Mouse (Mus musculus) kidney, postnatal 14 days (tissue): ENCODE data around the gene Sik3.
"Not testable (repeated sequence)": the region's sequence is repeated elsewhere in the genome, so short reads cannot be mapped to it uniquely, and the experiment has no call there.

Source experiments
- DNase-seq: peaks from one replicate; pipeline ENCODE4 v3.0.0; 2022; ENCODE audit warnings: mixed read lengths

Sik3 gene

GRCm38 (mm10) chr9:46155818-46156217 is 143.2 kb downstream of the Sik3 start:
- not testable (repeated sequence) for DNase-seq

- DNase-seq, result no peak
Measured at GRCm38 (mm10) chr9:46156711-46157110, 144.1 kb downstream of the Sik3 start.

- peak; percentile 56 for DNase-seq
Measured at GRCm38 (mm10) chr9:46158273-46158813, 145.7 kb downstream of the Sik3 start.

GRCm38 (mm10) chr9:46163430-46163829 is 150.8 kb downstream of the Sik3 start:
- peak; percentile 51 for DNase-seq

GRCm38 (mm10) chr9:46168802-46169201 is 156.2 kb downstream of the Sik3 start:
- DNase-seq, result no peak

- no peak for DNase-seq
Measured at GRCm38 (mm10) chr9:46172251-46172650, 159.6 kb downstream of the Sik3 start.

- DNase-seq, result no peak
Measured at GRCm38 (mm10) chr9:46172953-46173352, 160.3 kb downstream of the Sik3 start.

- no peak for DNase-seq
Measured at GRCm38 (mm10) chr9:46173919-46174318, 161.3 kb downstream of the Sik3 start.

GRCm38 (mm10) chr9:46174770-46175294 is 162.2 kb downstream of the Sik3 start:
- no peak for DNase-seq

- DNase-seq, result peak; percentile 24
Measured at GRCm38 (mm10) chr9:46175300-46175699, 162.7 kb downstream of the Sik3 start.

GRCm38 (mm10) chr9:46175938-46176375 is 163.3 kb downstream of the Sik3 start:
- DNase-seq, result no peak

- DNase-seq, result no peak
Measured at GRCm38 (mm10) chr9:46176613-46177012, 164.0 kb downstream of the Sik3 start.

GRCm38 (mm10) chr9:46178595-46178994 is 166.0 kb downstream of the Sik3 start:
- no peak for DNase-seq

GRCm38 (mm10) chr9:46181297-46181696 is 168.7 kb downstream of the Sik3 start:
- DNase-seq, result no peak

- DNase-seq, result peak; percentile 46
Measured at GRCm38 (mm10) chr9:46184542-46184941, 171.9 kb downstream of the Sik3 start.

GRCm38 (mm10) chr9:46185191-46185590 is 172.6 kb downstream of the Sik3 start:
- peak; percentile 56 for DNase-seq

GRCm38 (mm10) chr9:46186387-46186786 is 173.8 kb downstream of the Sik3 start:
- no peak for DNase-seq

- DNase-seq, result no peak
Measured at GRCm38 (mm10) chr9:46188370-46188769, 175.8 kb downstream of the Sik3 start.

GRCm38 (mm10) chr9:46188956-46189355 is 176.3 kb downstream of the Sik3 start:
- no peak for DNase-seq

- no peak for DNase-seq
Measured at GRCm38 (mm10) chr9:46189381-46189780, 176.8 kb downstream of the Sik3 start.

- no peak for DNase-seq
Measured at GRCm38 (mm10) chr9:46191234-46191633, 178.6 kb downstream of the Sik3 start.

GRCm38 (mm10) chr9:46191644-46192043 is 179.0 kb downstream of the Sik3 start:
- DNase-seq, result peak; percentile 60

GRCm38 (mm10) chr9:46192642-46193041 is 180.0 kb downstream of the Sik3 start:
- no peak for DNase-seq

- DNase-seq, result no peak
Measured at GRCm38 (mm10) chr9:46194809-46195208, 182.2 kb downstream of the Sik3 start.

GRCm38 (mm10) chr9:46196699-46197169 is 184.1 kb downstream of the Sik3 start:
- peak; percentile 31 for DNase-seq
